Mouse (Mus musculus): ENCODE measurements at regions not wholly inside any gene's neighbourhood (a gene's known extent, or its start where the extent isn't known, plus 50 kb on each side); places are given as distances from the start of the nearest gene placed in this dataset.

DNA sequence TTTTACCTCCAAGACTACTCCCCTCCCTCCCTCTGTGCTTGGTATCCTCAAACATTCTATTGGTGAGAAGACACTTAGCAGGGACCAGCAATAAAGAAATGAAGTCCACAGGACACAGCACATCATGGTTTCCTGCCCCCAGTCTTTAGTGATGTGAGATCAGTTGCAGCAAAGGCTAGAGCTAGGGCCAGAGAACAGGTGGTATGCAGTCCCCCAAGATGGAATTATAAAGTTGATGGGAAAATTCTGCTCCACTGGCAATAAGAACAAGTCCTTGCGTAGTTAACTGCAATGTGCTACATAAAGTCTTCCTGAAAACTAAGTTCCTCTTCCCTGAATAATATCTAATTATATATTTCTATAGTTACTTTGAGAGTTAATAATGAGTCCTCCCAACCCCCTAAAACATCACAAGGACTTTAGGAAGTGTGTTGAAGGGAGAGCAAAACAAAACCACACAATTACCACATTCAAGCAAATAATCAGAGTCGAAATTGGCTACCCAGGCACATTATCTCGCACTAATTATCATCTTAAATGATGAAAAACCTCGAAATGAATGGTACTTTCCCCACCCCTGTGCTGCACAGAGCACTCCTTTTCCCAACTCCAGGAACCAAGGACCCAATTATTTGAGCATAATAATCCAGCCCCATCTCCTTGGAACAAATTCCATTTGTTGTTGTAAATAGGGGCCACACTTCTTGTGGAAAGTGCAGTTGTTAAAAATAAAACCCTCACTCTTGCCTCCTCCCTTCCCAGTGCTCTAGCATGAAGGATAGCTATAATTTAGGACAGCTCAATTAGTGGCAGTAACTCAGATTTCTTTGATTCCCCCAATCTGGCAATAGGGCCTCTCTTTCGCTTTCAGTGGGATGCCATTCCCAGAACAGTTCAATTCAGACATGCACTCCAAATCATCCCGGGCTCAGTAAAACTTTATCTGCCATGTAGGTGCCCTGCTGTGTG, 2724.2 kb upstream of the Lrrc6 start:
- no peak for ATAC-seq (ENCODE audit: insufficient number of reproducible peaks, low FRiP score, low TSS enrichment)

DNA sequence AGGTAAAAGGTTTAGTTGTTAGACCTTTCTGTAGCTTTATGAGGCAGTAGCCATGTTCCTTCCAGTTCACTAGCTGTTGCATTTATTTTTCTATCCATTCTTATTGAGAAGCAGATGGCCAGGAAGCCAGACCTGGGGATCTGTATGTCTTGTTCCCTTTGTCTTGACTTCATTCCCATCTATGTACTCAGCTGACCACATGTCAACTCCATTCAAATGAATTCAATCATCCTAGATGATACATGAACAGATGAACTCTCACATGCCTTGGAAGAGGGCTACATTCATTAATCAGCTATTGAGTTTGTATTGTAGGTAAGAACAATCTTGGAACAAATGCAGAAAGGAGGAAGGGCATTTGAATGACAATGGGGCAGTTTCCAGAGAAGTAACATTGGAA, 2722.7 kb upstream of the Lrrc6 start:
- no peak for ATAC-seq (ENCODE audit: insufficient number of reproducible peaks, low FRiP score, low TSS enrichment)

GRCm38 (mm10) chr15:69222391-69222790, 2721.7 kb upstream of the Lrrc6 start:
- no peak for ATAC-seq (ENCODE audit: insufficient number of reproducible peaks, low FRiP score, low TSS enrichment)

Data from cerebellum, adult (tissue).